Mouse (Mus musculus) C2C12 (cell line): ENCODE measurements around the gene Baz2a. TPM values are rescaled to one million over a fixed set of nuclear protein-coding genes. Genes with fewer than 3 reads are reported as not detected.

Experiments used
- H3K27me3 ChIP-seq: one replicate; pipeline ENCODE4 v1.6.1; 2011; ENCODE audit not compliant: control insufficient read depth, insufficient read depth, insufficient read length
- H3K36me3 ChIP-seq: one replicate; pipeline ENCODE4 v1.6.1; 2011; ENCODE audit not compliant: control insufficient read depth, insufficient read depth
- H3K4me3 ChIP-seq: one replicate; pipeline ENCODE4 v1.5.1; 2011; ENCODE audit warnings: mild to moderate bottlenecking, control low read depth; ENCODE audit not compliant: poor library complexity, insufficient read depth, severe bottlenecking
- H3K79me2 ChIP-seq: one replicate; pipeline ENCODE4 v1.6.1; 2011; ENCODE audit not compliant: control insufficient read depth, insufficient read depth
- H3K79me3 ChIP-seq: one replicate; pipeline ENCODE4 v1.6.1; 2011; ENCODE audit warnings: low read depth, control low read depth
- H3ac ChIP-seq: one replicate; pipeline ENCODE3; 2011; ENCODE audit warnings: low read depth; ENCODE audit not compliant: control insufficient read depth, insufficient read length
- CEBPB ChIP-seq: IDR thresholded peaks from one replicate; pipeline ENCODE4 v1.6.1; 2011; ENCODE audit warnings: low read depth, mild to moderate bottlenecking, control low read depth, moderate library complexity
- CTCF ChIP-seq: IDR thresholded peaks from one replicate; pipeline ENCODE4 v1.5.1; 2011; ENCODE audit not compliant: control insufficient read depth, insufficient read depth, insufficient read length
- FOSL1 ChIP-seq: IDR thresholded peaks from one replicate; pipeline ENCODE4 v1.8.0; 2011; ENCODE audit warnings: mild to moderate bottlenecking, low read length; ENCODE audit not compliant: poor library complexity, insufficient read depth, severe bottlenecking
- MAX ChIP-seq: IDR thresholded peaks from one replicate; pipeline ENCODE4 v1.6.1; 2011; ENCODE audit warnings: mild to moderate bottlenecking, control low read depth
- MYOD1 ChIP-seq: IDR thresholded peaks from one replicate; pipeline ENCODE4 v1.6.1; 2011; ENCODE audit warnings: low read depth; ENCODE audit not compliant: control insufficient read depth, insufficient read length
- MYOG ChIP-seq: IDR thresholded peaks from one replicate; pipeline ENCODE4 v1.6.1; 2011; ENCODE audit not compliant: control insufficient read depth, insufficient read length; ENCODE audit errors: extremely low read depth
- USF1 ChIP-seq: IDR thresholded peaks from one replicate; pipeline ENCODE4 v1.6.1; 2011; ENCODE audit warnings: low read depth, mild to moderate bottlenecking, control low read depth, moderate library complexity
- polyA plus RNA-seq: library from polyadenylated mRNA; unstranded; fragments of >200 nt; fragmentation: generic; extraction: Trizol; gene quantifications from one replicate; pipeline ENCODE4 v1.2.1, GENCODE M21; 2012; ENCODE audit warnings: missing spikeins

The Baz2a gene
- polyA plus RNA-seq, 1 experiment, result 8.2 TPM

DNA sequence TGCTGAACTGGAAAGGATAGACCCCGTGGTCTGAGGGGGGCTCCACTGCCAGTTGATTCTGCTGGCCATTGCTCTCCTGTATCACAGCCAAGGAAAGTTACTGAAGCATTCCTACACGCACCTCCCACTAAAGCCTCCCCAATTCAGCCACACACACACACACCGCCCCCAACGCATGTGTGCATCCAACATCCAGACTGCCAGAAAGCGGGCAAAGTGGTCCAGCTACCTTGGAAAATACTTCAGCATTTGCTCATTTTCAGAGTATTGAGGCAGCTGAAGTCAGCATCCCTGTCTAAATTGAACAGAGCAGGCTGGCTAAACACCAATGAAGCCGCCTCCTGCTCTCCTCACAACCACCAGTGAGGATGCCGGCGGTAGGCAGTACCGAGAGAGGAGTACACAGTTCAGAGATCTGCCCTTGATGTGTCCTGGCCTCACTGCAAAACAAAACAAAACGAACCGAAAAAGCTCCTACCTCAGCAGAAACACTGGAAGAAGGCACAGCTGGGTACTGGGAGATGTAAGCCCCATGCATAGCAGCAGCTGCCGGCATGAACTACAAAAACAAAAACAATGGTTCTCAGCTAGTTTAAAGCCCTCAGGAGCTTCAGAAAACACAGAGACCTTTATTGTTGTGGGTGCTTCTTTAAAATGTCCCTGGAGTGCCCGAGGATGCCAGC is 42.4 kb downstream of the Baz2a start:
- peaks cover 81% of the 10 kb centered on the region for H3K36me3 ChIP-seq
- TF ChIP-seq MYOG (no peak), CTCF (no peak), CEBPB (no peak), MAX (no peak), USF1 (no peak), MYOD1 (no peak), FOSL1 (no peak)
- H3K4me3 ChIP-seq, result no peak overlapping the region
- H3K27me3 ChIP-seq, result no peaks in the 10 kb centered on the region
- H3K79me3 ChIP-seq, result no peaks in the 10 kb centered on the region
- H3ac ChIP-seq, result no peak overlapping the region
- H3K79me2 ChIP-seq, result no peaks in the 10 kb centered on the region

DNA sequence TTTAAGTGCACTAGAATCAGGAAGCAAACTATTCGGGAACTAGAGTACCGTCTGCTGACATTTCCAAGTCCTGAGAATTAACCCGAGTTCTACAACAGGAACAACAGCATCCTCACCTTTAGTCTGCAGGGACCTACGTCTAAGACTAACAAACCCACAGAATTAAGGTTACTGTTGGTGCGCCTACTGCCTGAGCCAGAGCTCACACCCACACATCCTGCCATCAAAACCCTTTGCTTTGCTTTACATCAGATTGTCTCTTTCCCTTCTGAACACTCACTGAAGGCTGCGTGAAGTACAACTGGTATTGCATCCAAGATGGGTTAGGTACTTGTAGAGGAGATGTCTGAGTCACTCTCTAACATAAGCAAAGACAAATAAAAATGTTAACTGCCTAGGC is 44.0 kb downstream of the Baz2a start:
- H3K27me3 ChIP-seq, result no peaks in the 10 kb centered on the region
- no peak overlapping the region for H3ac ChIP-seq
- H3K4me3 ChIP-seq, result no peak overlapping the region
- peaks cover 82% of the 10 kb centered on the region for H3K36me3 ChIP-seq
- no peaks in the 10 kb centered on the region for H3K79me3 ChIP-seq
- no peaks in the 10 kb centered on the region for H3K79me2 ChIP-seq
- TF ChIP-seq FOSL1 (no peak), MYOG (no peak), MYOD1 (no peak), MAX (no peak)

DNA sequence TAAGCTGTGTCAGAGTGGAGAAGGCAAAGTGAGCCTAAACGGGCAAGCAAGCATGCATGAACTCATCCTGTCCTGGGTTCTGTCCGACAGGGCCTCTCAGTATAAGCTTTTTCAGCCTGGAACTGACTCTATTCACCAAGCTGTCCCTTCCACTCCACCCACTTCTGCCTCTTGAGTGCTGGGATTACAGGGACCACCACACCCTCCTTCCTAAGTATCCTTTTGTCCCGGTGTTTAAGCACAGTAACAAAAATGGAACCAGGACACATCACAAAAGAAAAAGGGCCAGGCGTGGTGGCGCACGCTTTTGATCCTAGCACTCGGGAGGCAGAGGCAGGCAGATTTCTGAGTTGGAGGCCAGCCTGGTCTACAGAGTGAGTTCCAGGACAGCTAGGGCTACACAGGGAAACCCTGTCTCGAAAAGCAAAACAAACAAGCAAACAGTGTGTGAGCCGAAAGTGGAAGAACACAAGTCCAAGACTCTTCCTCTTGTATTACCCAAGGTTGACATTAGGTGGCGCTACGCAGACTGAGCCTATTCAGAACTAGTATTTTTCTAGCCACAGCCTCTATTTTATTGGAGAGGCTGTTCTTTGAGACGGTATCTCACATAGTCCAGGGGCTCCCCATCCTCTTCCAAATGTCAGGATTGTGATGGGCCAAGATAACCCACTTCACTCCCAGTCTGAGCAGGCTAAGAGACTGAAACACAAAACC is 49.0 kb downstream of the Baz2a start:
- no peak overlapping the region for H3K4me3 ChIP-seq
- TF ChIP-seq MYOD1 (no peak), MAX (no peak), CEBPB (no peak), USF1 (no peak), FOSL1 (no peak)
- no peaks in the 10 kb centered on the region for H3K27me3 ChIP-seq
- no peaks in the 10 kb centered on the region for H3K79me2 ChIP-seq
- peaks cover 67% of the 10 kb centered on the region for H3K36me3 ChIP-seq
- no peaks in the 10 kb centered on the region for H3K79me3 ChIP-seq
- H3ac ChIP-seq, result no peak overlapping the region

- Histone ChIP-seq H3K4me3 (no peak overlapping the region), H3ac (no peak overlapping the region), H3K79me3 (no peaks in the 10 kb centered on the region), H3K36me3 (peaks cover 63% of the 10 kb centered on the region), H3K27me3 (no peaks in the 10 kb centered on the region), H3K79me2 (no peaks in the 10 kb centered on the region)
- TF ChIP-seq USF1 (no peak), MAX (no peak), FOSL1 (no peak), CTCF (no peak), MYOD1 (no peak), CEBPB (no peak), MYOG (no peak)
Observed at GRCm38 (mm10) chr10:128142165-128142564, 50.8 kb downstream of the Baz2a start.

DNA sequence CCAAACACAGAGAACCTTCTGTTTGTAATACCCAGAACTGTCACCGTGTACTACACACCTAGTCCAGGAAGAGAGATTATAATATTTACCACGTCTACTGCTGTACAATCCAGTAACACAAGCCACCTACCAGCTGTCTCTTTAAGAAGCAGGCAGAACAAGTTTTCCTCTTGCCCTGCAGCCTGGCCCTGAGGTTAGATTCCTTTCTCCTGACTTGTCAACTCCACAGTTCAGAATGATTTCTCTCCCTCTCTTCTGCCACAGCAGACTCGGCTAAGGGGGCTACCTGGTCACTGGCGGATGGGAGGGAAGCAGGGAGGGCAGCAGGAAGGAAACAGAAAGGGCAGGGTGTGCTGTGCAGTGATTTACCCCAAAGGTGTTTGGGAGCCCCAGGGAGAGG is 52.3 kb downstream of the Baz2a start:
- H3K4me3 ChIP-seq, result no peak overlapping the region
- TF ChIP-seq USF1, result no peak
- no peak for TF ChIP-seq CTCF
- TF ChIP-seq MYOD1, result no peak
- TF ChIP-seq MAX, result no peak
- TF ChIP-seq CEBPB, result no peak
- TF ChIP-seq FOSL1, result no peak
- no peak for TF ChIP-seq MYOG
- H3ac ChIP-seq, result no peak overlapping the region
- H3K36me3 ChIP-seq, result peaks cover 51% of the 10 kb centered on the region
- no peaks in the 10 kb centered on the region for H3K79me2 ChIP-seq
- peaks cover 1% of the 10 kb centered on the region for H3K79me3 ChIP-seq
- no peaks in the 10 kb centered on the region for H3K27me3 ChIP-seq

DNA sequence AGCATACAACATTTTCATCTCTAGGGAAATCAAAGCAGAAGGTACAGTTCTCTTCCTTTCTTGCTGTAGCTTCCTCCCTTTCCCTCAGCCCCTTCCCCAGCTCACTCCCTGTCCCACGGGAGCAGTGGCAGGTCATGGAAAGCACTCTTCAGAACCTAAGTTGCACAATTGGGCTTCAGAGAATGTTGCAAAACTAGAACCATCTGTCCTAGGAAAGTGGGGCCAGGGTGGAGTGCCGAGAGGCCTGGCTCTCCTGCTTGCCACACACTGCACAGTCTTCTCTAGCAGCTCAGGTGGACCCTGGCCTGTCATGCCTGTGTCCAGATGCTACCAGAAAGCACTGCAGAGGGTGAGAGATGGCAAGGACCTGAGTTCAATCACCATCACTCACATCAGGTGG is 53.6 kb downstream of the Baz2a start:
- Histone ChIP-seq H3K79me2 (no peaks in the 10 kb centered on the region), H3K79me3 (peaks cover 2% of the 10 kb centered on the region), H3K27me3 (no peaks in the 10 kb centered on the region), H3K4me3 (no peak overlapping the region), H3K36me3 (peaks cover 49% of the 10 kb centered on the region), H3ac (no peak overlapping the region)
- TF ChIP-seq MAX (no peak), CTCF (no peak), MYOG (no peak), USF1 (no peak), CEBPB (no peak), MYOD1 (no peak), FOSL1 (no peak)
